Mouse (Mus musculus) liver, embryonic 16.5 days (tissue): ENCODE data around the gene Itpr1. TPM values are rescaled to one million over a fixed set of nuclear protein-coding genes. Genes with fewer than 3 reads are reported as not detected.

Source experiments
- ATAC-seq: fragments of 200-750 bp; cut with Nextera tagmentation; 2 replicates; pipeline ENCODE4 v1.8.0; 2017; ENCODE audit warnings: low read depth, mild to moderate bottlenecking, moderate number of reproducible peaks, moderate library complexity
- H3K27ac ChIP-seq: fragments of 300-500 bp; sonication (generic); 2 replicates; pipeline ENCODE4 v1.5.1; 2014; ENCODE audit warnings: mild to moderate bottlenecking, low read length
- H3K27me3 ChIP-seq: fragments of 300-500 bp; sonication (generic); 2 replicates; pipeline ENCODE4 v1.6.1; 2014; ENCODE audit warnings: low read depth, low read length, mixed read lengths; ENCODE audit not compliant: control insufficient read depth, insufficient read depth
- H3K36me3 ChIP-seq: fragments of 300-500 bp; sonication (generic); 2 replicates; pipeline ENCODE4 v1.6.1; 2014; ENCODE audit warnings: mild to moderate bottlenecking; ENCODE audit not compliant: control insufficient read depth, insufficient read depth
- H3K4me1 ChIP-seq: fragments of 300-500 bp; sonication (generic); 2 replicates; pipeline ENCODE4 v1.6.1; 2014; ENCODE audit warnings: low read depth, low read length, mixed read lengths; ENCODE audit not compliant: control insufficient read depth
- H3K4me2 ChIP-seq: fragments of 300-500 bp; sonication (generic); 2 replicates; pipeline ENCODE4 v1.6.1; 2014; ENCODE audit warnings: low read depth, low read length, mixed read lengths
- H3K4me3 ChIP-seq: fragments of 300-500 bp; sonication (generic); 2 replicates; pipeline ENCODE4 v1.5.1; 2014; ENCODE audit warnings: low read depth, mild to moderate bottlenecking, low read length
- H3K9ac ChIP-seq: fragments of 300-500 bp; sonication (generic); 2 replicates; pipeline ENCODE4 v1.6.1; 2014; ENCODE audit warnings: low read depth, low read length
- H3K9me3 ChIP-seq: fragments of 300-500 bp; sonication (generic); replicated peaks from 2 replicates; pipeline ENCODE4 v1.6.1; 2016; ENCODE audit warnings: low read length; ENCODE audit not compliant: control insufficient read depth
- WGBS: fragments of 180-500 bp; shearing (Covaris S2); extraction: QIAGEN DNeasy Blood & Tissue Kit; methylation state at CpG from one replicate; pipeline ENCODE4 v1.1.7; 2014; ENCODE audit not compliant: insufficient replicate concordance; 5-methylcytosine and 5-hydroxymethylcytosine counted together
- polyA plus RNA-seq: library from polyadenylated mRNA; unstranded; fragments of >200 nt; fragmentation: Nextera tagmentation; extraction: Ambion mirVana; gene quantifications from 2 replicates; pipeline ENCODE4 v1.2.1, GENCODE M21; 2015

Gene Itpr1
- polyA plus RNA-seq, 1 experiment from 2014 or later: 2.9 TPM

DNA sequence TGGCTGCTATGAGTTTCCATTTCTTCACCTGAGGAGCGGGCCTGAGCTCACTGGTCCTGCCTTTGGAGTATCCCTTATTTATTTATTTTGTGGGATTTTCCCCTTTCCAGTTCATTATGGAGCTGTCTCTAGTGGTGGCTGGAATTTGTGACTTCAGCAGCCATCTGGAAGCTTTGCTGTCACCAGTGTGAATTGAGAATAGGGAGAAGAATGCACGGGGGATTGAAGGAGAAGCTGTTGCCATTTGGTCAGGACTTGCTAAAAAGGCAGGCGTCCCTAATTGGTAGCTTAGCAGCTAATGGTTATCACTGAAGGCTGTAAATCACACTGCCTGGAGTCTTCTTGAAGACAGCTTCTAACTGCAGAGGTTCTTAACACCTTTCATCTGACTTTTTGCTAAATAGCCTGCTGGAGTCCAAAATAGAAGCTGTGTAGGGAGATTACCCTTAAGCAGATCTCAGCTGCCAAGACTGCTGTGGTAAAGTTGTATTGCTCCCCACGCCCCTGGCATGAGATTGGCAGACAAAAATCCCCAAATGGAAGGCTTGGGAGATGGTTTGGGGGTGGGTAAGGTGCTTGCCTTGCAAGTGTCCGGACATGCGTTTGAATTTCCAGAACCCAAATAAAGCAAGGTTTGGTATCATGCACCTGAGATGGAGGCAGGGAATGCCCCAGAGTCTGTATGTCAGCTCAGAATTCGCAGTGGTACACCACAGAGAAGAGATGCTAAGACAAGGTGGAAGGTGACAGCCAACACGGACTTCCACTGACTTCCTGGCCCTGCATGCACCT is 96.7 kb downstream of the Itpr1 start:
- Histone ChIP-seq H3K36me3 (no peaks in the 10 kb centered on the region), H3K4me3 (no peak overlapping the region), H3K4me2 (no peak overlapping the region), H3K9ac (no peak overlapping the region), H3K27ac (no peak overlapping the region), H3K4me1 (peaks cover 4% of the 10 kb centered on the region; the same call in 1 of the 2 replicates), H3K27me3 (no peaks in the 10 kb centered on the region), H3K9me3 (no peaks in the 10 kb centered on the region)
- WGBS: 58% methylated on average over 8 of the region's 8 CpGs
- no peak for ATAC-seq

DNA sequence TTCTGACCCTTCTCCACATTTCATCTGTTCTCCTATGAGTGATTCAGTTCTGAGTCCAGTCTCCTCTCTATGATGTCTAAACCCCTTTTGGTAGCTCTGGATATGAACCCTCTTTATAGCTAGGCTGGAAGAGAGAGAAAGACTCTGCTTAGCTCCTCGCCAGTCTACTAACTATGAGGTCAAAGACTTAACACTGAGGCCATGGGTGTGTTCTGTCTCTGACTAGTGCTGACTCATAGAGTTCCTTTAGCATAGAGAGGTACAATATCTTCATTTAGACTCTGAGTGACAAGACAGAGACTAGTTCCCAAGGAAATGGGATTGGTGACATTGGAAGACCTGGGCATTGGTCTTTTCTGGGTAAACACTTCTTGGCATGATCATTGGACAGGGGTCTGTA is 100.2 kb downstream of the Itpr1 start:
- Histone ChIP-seq H3K9me3 (no peaks in the 10 kb centered on the region), H3K4me2 (no peak overlapping the region), H3K9ac (no peak overlapping the region), H3K27me3 (no peaks in the 10 kb centered on the region), H3K27ac (no peak overlapping the region), H3K4me1 (no peaks in the 10 kb centered on the region), H3K36me3 (no peaks in the 10 kb centered on the region), H3K4me3 (no peak overlapping the region)
- no peak for ATAC-seq
- 67% methylated on average over 1 of the region's 1 CpGs for WGBS

DNA sequence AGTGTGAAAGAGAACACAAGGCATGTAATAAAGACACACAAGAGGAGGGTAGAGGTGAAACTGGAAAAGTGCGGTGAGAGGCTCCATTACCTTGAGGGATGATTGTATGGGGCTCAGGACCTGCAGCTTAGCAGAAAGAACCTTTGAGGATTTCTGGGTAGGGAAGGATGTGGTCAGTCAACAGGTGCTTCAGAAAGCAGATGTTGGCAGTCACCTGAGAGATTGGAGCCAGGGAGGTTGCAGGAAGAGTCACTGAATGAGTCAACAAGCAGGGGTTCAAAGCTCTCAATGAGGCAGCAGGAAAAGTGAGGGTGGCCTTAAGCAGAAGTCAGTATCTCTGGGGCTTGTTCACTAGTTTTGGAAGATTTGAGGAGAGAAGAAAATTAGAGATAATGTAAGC is 101.1 kb downstream of the Itpr1 start:
- Histone ChIP-seq H3K4me1 (no peaks in the 10 kb centered on the region), H3K4me2 (no peak overlapping the region), H3K27ac (no peak overlapping the region), H3K9ac (no peak overlapping the region), H3K9me3 (no peaks in the 10 kb centered on the region), H3K36me3 (no peaks in the 10 kb centered on the region), H3K4me3 (no peak overlapping the region), H3K27me3 (no peaks in the 10 kb centered on the region)
- ATAC-seq: no peak
- WGBS: 78% methylated on average over 1 of the region's 1 CpGs

DNA sequence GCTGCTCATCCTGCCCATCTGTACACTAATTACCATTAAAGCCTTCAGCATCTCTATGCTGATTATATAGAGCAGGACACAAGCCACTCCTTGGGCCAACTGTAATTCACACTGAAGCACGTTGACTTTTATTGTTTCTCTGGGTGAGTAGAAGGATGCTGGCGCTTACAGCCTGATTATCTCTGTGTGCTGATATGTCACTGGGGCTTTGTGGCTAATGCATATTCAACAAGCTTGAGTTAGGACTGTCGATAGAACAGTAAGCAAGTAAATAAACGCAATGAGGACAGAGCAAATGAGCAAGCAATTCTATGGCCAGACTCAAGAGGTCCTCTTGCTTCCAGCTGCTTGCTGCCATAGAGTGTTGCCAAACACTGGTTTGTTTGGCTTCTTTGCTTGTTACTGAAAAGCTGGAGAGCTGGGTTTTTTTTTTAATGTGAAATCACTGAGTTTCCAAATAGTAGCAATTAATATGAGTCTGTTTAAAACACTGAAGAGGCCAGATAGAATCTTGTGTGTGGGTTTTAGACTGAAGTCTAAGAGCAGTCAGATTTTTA is 103.5 kb downstream of the Itpr1 start:
- ATAC-seq: no peak
- Histone ChIP-seq H3K27me3 (no peaks in the 10 kb centered on the region), H3K9me3 (no peaks in the 10 kb centered on the region), H3K4me3 (no peak overlapping the region), H3K4me2 (no peak overlapping the region), H3K9ac (no peak overlapping the region), H3K4me1 (no peaks in the 10 kb centered on the region), H3K27ac (no peak overlapping the region), H3K36me3 (no peaks in the 10 kb centered on the region)
- WGBS: 56% methylated on average over 4 of the region's 4 CpGs

DNA sequence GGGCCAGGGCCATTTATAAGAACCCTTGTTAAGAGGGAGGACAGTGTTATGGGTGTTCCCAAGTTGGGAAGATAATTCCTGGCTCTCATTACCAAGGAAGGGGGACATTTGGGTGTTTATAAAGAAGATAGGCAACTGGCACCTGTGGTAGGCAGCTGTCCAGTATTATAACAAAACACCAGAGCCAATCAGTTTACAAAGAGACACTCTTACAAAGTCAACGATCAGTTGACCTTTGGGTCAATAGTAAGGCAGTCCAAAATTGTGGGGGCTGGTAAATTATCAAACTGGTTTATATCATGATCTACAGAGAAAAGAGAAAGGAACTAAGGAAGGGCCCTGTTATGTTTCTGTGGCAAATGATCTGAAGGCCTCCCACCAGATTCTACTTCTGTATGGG is 104.1 kb downstream of the Itpr1 start:
- 50% methylated on average over 1 of the region's 1 CpGs for WGBS
- no peak overlapping the region for H3K27ac ChIP-seq
- H3K4me2 ChIP-seq: no peak overlapping the region
- H3K4me3 ChIP-seq: no peak overlapping the region
- H3K27me3 ChIP-seq: no peaks in the 10 kb centered on the region
- H3K9ac ChIP-seq: no peak overlapping the region
- ATAC-seq: no peak
- no peaks in the 10 kb centered on the region for H3K4me1 ChIP-seq
- no peaks in the 10 kb centered on the region for H3K36me3 ChIP-seq
- no peaks in the 10 kb centered on the region for H3K9me3 ChIP-seq

DNA sequence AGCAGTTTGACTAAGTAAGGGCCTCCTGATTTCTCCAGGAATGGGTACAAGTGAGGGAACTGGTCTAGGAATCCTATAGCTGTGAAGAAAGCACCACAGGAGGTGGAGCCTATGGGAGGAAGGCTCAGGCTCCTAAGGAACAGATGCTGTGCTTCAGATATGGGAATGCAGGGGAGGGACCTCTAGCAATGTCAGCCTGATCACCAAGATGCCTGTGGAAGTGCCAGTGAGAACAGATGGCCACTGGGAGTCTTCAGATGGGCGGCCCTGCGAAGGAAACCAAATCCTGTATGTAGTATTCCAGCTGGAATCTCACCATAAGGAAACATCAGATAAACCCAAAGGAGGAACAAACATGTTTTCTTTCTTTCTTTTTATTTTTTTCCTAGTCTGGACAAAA is 108.8 kb downstream of the Itpr1 start:
- no peak for ATAC-seq
- Histone ChIP-seq H3K4me1 (no peaks in the 10 kb centered on the region; the same call in 1 of the 2 replicates), H3K9ac (no peak overlapping the region), H3K4me3 (no peak overlapping the region), H3K4me2 (no peak overlapping the region), H3K36me3 (no peaks in the 10 kb centered on the region), H3K27me3 (no peaks in the 10 kb centered on the region), H3K9me3 (no peaks in the 10 kb centered on the region), H3K27ac (no peak overlapping the region)
- 53% methylated on average over 2 of the region's 2 CpGs for whole genome bisulfite sequencing

DNA sequence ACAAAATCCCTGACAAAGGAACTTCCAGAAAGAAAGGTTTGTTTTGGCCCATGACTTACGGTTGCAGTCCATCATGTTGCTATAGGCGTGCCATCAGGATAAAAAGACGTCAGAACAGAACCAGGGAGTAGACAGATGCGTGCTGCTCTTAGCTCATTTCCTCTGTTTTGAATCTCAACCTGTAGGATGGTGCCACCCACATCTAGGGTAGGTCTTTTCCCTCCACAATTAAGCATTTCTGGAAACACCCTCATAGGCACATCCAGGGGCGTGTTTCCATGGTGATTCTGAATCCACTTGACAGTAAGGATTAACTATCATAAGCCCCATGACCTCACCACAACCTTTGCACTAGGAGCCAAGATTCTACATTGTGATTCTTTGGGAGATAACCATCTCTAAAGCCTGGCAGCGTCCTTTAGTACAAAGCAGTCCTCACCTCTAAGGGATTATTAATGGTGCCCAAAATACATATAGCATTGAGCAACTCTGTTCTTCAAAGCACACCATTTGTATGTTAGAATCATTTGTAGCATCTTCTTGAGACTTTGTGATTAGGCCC is 111.6 kb downstream of the Itpr1 start:
- WGBS: 69% methylated on average over 6 of the region's 6 CpGs
- no peaks in the 10 kb centered on the region; the same call in 1 of the 2 replicates for H3K4me1 ChIP-seq
- H3K27me3 ChIP-seq: no peaks in the 10 kb centered on the region
- no peak overlapping the region for H3K27ac ChIP-seq
- H3K9ac ChIP-seq: no peak overlapping the region
- H3K4me2 ChIP-seq: no peak overlapping the region
- H3K36me3 ChIP-seq: no peaks in the 10 kb centered on the region
- no peak for ATAC-seq
- no peaks in the 10 kb centered on the region for H3K9me3 ChIP-seq
- H3K4me3 ChIP-seq: no peak overlapping the region

DNA sequence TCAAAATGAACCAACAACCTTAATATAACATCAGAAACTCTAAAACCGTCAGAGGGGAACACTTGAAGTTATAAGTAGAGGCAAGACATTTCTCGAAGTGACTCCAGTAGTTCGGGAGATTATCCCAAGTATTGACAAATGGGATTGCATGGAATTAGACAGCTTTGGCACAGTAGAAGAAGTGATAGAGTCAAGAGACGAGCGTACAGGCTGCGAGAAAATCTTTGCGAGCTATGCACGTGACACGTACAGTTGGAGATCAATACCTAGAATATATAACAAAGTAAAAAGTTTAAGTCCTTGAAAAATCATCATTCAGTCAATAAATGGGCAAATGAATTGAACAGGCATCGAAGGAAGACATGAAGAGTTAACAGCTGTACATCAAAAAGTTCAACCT is 112.5 kb downstream of the Itpr1 start:
- Histone ChIP-seq H3K27me3 (no peaks in the 10 kb centered on the region), H3K9me3 (no peaks in the 10 kb centered on the region), H3K4me1 (no peaks in the 10 kb centered on the region; the same call in 1 of the 2 replicates), H3K4me3 (no peak overlapping the region), H3K36me3 (no peaks in the 10 kb centered on the region), H3K27ac (no peak overlapping the region), H3K4me2 (no peak overlapping the region), H3K9ac (no peak overlapping the region)
- WGBS: 81% methylated on average over 10 of the region's 10 CpGs
- no peak for ATAC-seq

DNA sequence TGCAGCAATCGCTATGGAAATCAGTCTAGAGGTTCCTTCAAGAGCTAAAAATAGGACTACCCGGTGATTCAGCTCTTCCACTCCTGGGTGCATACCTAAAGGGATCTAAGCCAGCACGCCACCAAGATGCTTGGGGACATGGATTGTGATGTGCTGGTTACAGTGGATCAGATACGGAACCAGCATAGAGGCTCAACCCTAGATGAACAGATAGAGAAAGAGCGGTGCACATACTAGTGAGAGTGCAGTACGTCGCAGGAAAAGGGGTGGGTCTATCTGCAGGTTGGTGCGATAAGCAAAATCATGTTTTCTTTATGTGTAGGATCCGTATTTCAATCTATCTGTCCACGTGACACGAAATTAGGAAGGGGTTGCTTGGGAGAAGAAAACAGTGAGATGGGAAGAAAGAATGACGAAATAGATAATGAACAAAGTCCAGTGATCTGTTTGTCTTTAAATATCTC is 113.1 kb downstream of the Itpr1 start:
- no peak overlapping the region for H3K4me3 ChIP-seq
- no peak for ATAC-seq
- no peaks in the 10 kb centered on the region for H3K9me3 ChIP-seq
- H3K4me2 ChIP-seq: no peak overlapping the region
- no peaks in the 10 kb centered on the region; the same call in 1 of the 2 replicates for H3K4me1 ChIP-seq
- no peak overlapping the region for H3K27ac ChIP-seq
- 59% methylated on average over 12 of the region's 12 CpGs for WGBS
- H3K36me3 ChIP-seq: no peaks in the 10 kb centered on the region
- no peaks in the 10 kb centered on the region for H3K27me3 ChIP-seq
- no peak overlapping the region for H3K9ac ChIP-seq
